Mouse (Mus musculus): ENCODE results near the gene Gm37240. TPM values are rescaled to one million over a fixed set of nuclear protein-coding genes. Genes with fewer than 3 reads are reported as not detected.

Gm37240 gene
- polyA plus RNA-seq, 1 experiment from 2014 or later: 8.9 TPM

DNA sequence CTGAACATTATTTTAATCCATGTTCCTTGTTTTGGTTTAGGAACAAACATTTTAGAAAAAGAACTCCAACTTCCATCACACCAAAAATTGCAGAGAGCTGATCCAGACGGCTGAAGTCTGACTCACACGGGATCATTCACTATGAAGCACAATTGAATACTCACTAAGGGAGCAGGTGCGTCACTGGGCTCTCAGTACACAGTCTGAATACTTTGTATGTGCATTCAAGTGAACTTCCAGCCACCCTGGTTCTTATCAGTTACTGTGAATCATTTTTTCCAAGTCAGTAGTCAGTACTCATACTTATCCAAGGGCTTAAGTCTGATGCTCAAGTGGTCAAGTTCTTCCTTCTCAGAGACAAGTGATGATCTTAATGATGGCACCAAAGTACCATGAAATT lies 530.9 kb downstream of the Gm37240 start:
- 83% methylated on average over 3 of the region's 3 CpGs for WGBS
- Histone ChIP-seq H3K9ac (no peak overlapping the region), H3K4me3 (replicated peaks) (no peak overlapping the region), H3K9me3 (replicated peaks) (no peaks in the 10 kb centered on the region), H3K27ac (no peak overlapping the region), H3K27me3 (no peaks in the 10 kb centered on the region), H3K4me2 (no peak overlapping the region), H3K4me1 (no peaks in the 10 kb centered on the region), H3K36me3 (no peaks in the 10 kb centered on the region)
- no peak for ATAC-seq (replicated peaks; ENCODE audit: low FRiP score)

GRCm38 (mm10) chr3:85348021-85348420 lies 539.3 kb downstream of the Gm37240 start:
- Histone ChIP-seq H3K9me3 (replicated peaks) (no peaks in the 10 kb centered on the region), H3K27me3 (no peaks in the 10 kb centered on the region), H3K36me3 (no peaks in the 10 kb centered on the region), H3K4me2 (peak overlapping the region; percentile 27; the same call in 1 of the 2 replicates), H3K9ac (no peak overlapping the region), H3K27ac (no peak overlapping the region), H3K4me1 (peaks cover 9% of the 10 kb centered on the region; the same call in 1 of the 2 replicates), H3K4me3 (replicated peaks) (no peak overlapping the region)
- WGBS: 32% methylated on average over 6 of the region's 6 CpGs
- ATAC-seq (replicated peaks; ENCODE audit: low FRiP score): no peak

DNA sequence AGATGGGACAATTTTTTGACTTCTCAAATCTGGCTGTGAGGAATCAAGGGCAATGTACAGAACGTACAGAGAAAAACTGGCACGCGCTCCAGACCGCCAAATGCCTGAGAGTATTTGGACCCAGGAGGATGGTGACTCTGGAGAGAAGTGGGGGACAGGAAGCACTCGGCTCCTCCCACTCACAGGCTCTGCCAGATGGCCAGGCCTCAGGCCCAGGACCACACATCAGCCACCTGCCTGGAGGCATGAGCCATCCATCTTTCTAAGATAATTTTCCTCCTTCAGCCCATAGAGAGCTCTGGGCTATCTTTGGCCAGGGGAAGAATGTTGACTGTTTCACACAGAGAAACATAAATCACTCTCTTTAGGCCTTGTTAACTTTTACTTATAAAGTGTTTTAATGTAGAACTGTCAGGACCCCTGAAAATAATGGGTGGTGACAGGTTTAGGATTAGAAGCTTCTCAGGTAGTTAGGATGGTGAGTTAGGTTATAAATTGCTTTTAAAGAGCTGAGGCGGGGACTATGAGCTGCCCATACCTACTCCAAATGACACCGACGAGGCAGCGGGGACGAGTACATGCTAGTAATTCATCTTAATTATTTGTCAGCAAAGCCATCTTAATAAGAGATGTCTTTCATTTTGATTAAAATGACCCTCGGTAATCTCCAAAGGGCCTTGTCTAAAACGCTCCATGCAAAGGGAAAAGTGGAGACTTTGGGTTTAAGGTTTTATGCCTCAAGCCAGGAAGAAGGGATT lies 546.0 kb downstream of the Gm37240 start:
- 0 out of 2 replicates have a peak overlapping the region, but pooled peaks have one; percentile 3 for H3K4me2 ChIP-seq
- no peak overlapping the region for H3K4me3 ChIP-seq (replicated peaks)
- no peaks in the 10 kb centered on the region for H3K9me3 ChIP-seq (replicated peaks)
- H3K27me3 ChIP-seq: no peaks in the 10 kb centered on the region
- H3K4me1 ChIP-seq: peaks cover 24% of the 10 kb centered on the region
- peak overlapping the region; percentile 52 for H3K27ac ChIP-seq
- ATAC-seq (replicated peaks; ENCODE audit: low FRiP score): peak; percentile 87
- no peak overlapping the region for H3K9ac ChIP-seq
- H3K36me3 ChIP-seq: no peaks in the 10 kb centered on the region
- 28% methylated on average over 12 of the region's 12 CpGs for WGBS

DNA sequence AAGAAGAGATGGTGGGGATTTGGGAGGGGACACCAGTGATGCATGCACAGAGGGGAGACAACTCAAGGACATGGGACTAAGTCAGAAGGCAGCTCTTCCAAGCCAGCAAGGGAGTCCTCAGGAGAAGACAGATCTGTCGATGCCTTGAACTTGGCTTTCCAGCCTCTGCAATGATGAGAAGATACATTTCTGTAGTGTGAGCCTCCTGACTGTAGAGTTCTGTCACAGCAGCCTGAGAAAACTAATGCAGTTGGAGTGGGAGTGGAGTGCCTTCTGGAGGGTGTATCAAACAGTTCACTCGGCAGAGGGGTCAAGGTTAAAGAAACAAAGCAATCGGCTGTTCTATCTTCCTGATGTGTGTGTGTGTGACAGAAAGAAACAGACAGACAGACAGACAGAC lies 546.8 kb downstream of the Gm37240 start:
- H3K4me1 ChIP-seq: peaks cover 24% of the 10 kb centered on the region
- no peak overlapping the region for H3K4me3 ChIP-seq (replicated peaks)
- ATAC-seq (replicated peaks; ENCODE audit: low FRiP score): peak; percentile 64
- H3K36me3 ChIP-seq: no peaks in the 10 kb centered on the region
- H3K27me3 ChIP-seq: no peaks in the 10 kb centered on the region
- no peaks in the 10 kb centered on the region for H3K9me3 ChIP-seq (replicated peaks)
- peak overlapping the region; percentile 52 for H3K27ac ChIP-seq
- H3K4me2 ChIP-seq: 0 out of 2 replicates have a peak overlapping the region, but pooled peaks have one; percentile 3
- 12% methylated on average over 3 of the region's 3 CpGs for WGBS
- H3K9ac ChIP-seq: no peak overlapping the region

GRCm38 (mm10) chr3:85339926-85340325 lies 547.4 kb downstream of the Gm37240 start:
- ATAC-seq (replicated peaks; ENCODE audit: low FRiP score): no peak
- H3K9ac ChIP-seq: no peak overlapping the region
- peaks cover 24% of the 10 kb centered on the region for H3K4me1 ChIP-seq
- H3K4me3 ChIP-seq (replicated peaks): no peak overlapping the region
- WGBS: 81% methylated on average over 2 of the region's 2 CpGs
- H3K27ac ChIP-seq: no peak overlapping the region
- no peaks in the 10 kb centered on the region for H3K36me3 ChIP-seq
- H3K27me3 ChIP-seq: no peaks in the 10 kb centered on the region
- no peak overlapping the region for H3K4me2 ChIP-seq
- H3K9me3 ChIP-seq (replicated peaks): no peaks in the 10 kb centered on the region

GRCm38 (mm10) chr3:85339269-85339820 lies 548.0 kb downstream of the Gm37240 start:
- Histone ChIP-seq H3K4me3 (replicated peaks) (no peak overlapping the region), H3K4me1 (peaks cover 24% of the 10 kb centered on the region), H3K27ac (no peak overlapping the region), H3K4me2 (no peak overlapping the region), H3K9me3 (replicated peaks) (no peaks in the 10 kb centered on the region), H3K27me3 (no peaks in the 10 kb centered on the region), H3K9ac (no peak overlapping the region), H3K36me3 (no peaks in the 10 kb centered on the region)
- ATAC-seq (replicated peaks; ENCODE audit: low FRiP score): no peak
- 79% methylated on average over 10 of the region's 10 CpGs for WGBS

DNA sequence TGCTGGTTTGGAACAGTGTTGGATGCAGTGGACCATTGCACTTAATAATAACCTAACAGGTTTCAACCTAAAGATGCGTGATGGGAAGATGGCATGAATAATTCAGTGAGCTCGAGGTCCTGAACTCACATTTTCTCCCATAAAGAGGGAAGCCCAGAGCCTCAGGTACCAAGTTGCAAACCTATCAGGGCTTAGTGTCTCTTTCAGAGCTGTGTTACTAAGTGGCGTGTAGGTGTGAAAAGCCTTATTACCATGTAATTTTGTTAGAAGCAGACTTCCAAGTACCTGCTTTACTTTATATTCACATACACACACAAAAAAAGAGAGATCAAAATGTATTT lies 548.6 kb downstream of the Gm37240 start:
- Histone ChIP-seq H3K27me3 (no peaks in the 10 kb centered on the region), H3K9me3 (replicated peaks) (no peaks in the 10 kb centered on the region), H3K27ac (no peak overlapping the region), H3K4me2 (no peak overlapping the region), H3K36me3 (no peaks in the 10 kb centered on the region), H3K9ac (no peak overlapping the region), H3K4me1 (peaks cover 24% of the 10 kb centered on the region), H3K4me3 (replicated peaks) (no peak overlapping the region)
- 71% methylated on average over 3 of the region's 3 CpGs for WGBS
- ATAC-seq (replicated peaks; ENCODE audit: low FRiP score): no peak; the same call in 1 of the 2 replicates

DNA sequence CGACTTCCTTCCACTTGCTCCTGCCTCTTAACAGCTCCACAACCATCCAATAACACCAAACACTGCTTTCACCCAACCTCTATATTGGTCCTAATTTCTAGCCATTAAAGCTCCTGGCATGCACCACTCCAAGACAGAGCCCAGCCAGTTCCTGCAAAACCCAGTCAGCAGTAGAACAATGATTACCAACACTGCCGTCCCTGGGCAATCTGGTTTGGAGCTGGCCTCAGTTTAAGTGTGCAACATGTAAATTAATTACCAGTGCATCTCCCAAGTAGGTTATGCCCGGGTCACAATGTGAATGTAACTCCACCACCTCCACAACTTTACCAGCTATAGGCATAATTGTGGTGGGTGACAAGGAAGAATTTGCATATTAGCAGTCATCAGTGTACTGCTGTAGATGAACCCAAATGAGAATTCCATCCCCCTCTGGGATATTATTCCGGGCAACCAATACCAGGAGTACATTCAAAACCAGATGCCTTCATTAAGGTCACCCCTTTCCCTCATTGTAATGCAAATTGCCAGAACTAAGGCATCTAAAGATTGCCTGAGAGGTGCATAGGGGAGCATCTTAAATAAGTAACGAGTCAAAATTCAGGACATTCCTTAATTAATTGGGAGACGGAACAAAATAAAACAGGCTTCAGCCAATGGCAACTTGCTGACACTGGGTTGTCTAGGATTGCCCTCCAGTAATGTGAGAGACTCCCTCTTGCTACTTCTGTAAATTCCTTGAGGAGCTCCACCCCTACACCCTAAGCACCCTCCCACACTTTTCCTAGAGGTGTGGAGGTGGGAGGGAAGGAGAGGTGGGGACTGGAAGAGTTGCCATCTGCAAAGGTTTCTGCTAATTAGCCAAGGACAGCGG lies 549.2 kb downstream of the Gm37240 start:
- Histone ChIP-seq H3K4me1 (peaks cover 24% of the 10 kb centered on the region), H3K4me3 (replicated peaks) (no peak overlapping the region), H3K9me3 (replicated peaks) (no peaks in the 10 kb centered on the region), H3K4me2 (no peak overlapping the region), H3K36me3 (no peaks in the 10 kb centered on the region), H3K27ac (no peak overlapping the region), H3K9ac (no peak overlapping the region), H3K27me3 (no peaks in the 10 kb centered on the region)
- ATAC-seq (replicated peaks; ENCODE audit: low FRiP score): no peak
- WGBS: 61% methylated on average over 7 of the region's 7 CpGs

DNA sequence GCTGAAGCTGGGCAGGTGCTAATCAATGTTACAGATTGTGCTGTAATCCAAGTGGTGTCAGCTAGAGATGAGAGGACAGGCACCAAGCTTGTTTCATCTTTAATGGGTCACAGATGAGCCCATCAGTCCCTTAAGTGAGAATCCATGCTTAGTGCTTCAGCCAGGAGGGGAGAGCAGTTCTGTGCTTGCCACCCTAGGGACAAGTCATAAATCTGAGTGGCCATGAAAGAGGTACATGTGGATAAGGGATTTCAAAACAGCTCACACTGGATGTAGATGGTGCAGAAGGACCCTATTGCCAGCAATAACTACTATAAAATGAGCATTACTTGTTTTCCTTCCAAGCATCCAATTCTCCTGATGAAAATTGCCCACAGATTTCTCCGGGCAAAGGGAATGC lies 551.8 kb downstream of the Gm37240 start:
- H3K9me3 ChIP-seq (replicated peaks): no peaks in the 10 kb centered on the region
- no peaks in the 10 kb centered on the region for H3K27me3 ChIP-seq
- peaks cover 14% of the 10 kb centered on the region for H3K4me1 ChIP-seq
- H3K4me3 ChIP-seq (replicated peaks): no peak overlapping the region
- ATAC-seq (replicated peaks; ENCODE audit: low FRiP score): no peak
- no peak overlapping the region for H3K27ac ChIP-seq
- H3K36me3 ChIP-seq: no peaks in the 10 kb centered on the region
- H3K4me2 ChIP-seq: no peak overlapping the region
- 48% methylated on average over 1 of the region's 1 CpGs for WGBS
- no peak overlapping the region for H3K9ac ChIP-seq

DNA sequence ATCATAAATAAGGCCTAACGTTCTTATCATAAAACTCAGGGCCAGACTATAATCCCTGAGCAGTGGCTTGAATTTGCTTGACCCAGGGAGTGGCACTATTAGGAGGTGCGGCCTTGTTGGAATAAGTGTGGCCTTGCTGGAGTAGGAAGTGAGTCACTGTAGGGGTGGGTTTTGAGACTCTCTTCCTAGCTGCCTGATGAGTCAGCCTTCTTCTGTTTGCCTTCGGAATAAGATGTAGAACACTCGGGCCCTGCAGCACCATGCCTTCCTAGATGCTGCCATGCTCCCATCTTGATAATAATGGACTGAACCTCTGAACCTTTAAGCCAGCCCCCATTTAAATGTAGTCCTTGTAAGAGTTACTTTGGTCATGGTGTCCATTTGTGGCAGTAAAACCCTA lies 555.0 kb downstream of the Gm37240 start:
- Histone ChIP-seq H3K4me3 (replicated peaks) (no peak overlapping the region), H3K27ac (no peak overlapping the region), H3K27me3 (no peaks in the 10 kb centered on the region), H3K9me3 (replicated peaks) (no peaks in the 10 kb centered on the region), H3K9ac (no peak overlapping the region), H3K36me3 (no peaks in the 10 kb centered on the region), H3K4me1 (no peaks in the 10 kb centered on the region), H3K4me2 (no peak overlapping the region)
- ATAC-seq (replicated peaks; ENCODE audit: low FRiP score): no peak
- 87% methylated on average over 4 of the region's 4 CpGs for WGBS

GRCm38 (mm10) chr3:85318256-85318655 lies 569.1 kb downstream of the Gm37240 start:
- no peaks in the 10 kb centered on the region for H3K27me3 ChIP-seq
- H3K4me3 ChIP-seq (replicated peaks): no peak overlapping the region
- H3K9me3 ChIP-seq (replicated peaks): no peaks in the 10 kb centered on the region
- H3K4me2 ChIP-seq: no peak overlapping the region
- no peak overlapping the region for H3K9ac ChIP-seq
- ATAC-seq (replicated peaks; ENCODE audit: low FRiP score): no peak
- no peak overlapping the region for H3K27ac ChIP-seq
- 81% methylated on average over 5 of the region's 5 CpGs for WGBS
- no peaks in the 10 kb centered on the region for H3K36me3 ChIP-seq
- H3K4me1 ChIP-seq: peaks cover 19% of the 10 kb centered on the region

- H3K9ac ChIP-seq: no peak overlapping the region
- H3K27ac ChIP-seq: no peak overlapping the region
- ATAC-seq (replicated peaks; ENCODE audit: low FRiP score): no peak
- no peaks in the 10 kb centered on the region for H3K27me3 ChIP-seq
- H3K36me3 ChIP-seq: no peaks in the 10 kb centered on the region
- peaks cover 19% of the 10 kb centered on the region for H3K4me1 ChIP-seq
- no peaks in the 10 kb centered on the region for H3K9me3 ChIP-seq (replicated peaks)
- H3K4me2 ChIP-seq: no peak overlapping the region
- H3K4me3 ChIP-seq (replicated peaks): no peak overlapping the region
- WGBS: 97% methylated on average over 4 of the region's 4 CpGs
Observed at GRCm38 (mm10) chr3:85317306-85317705, 570.0 kb downstream of the Gm37240 start.
